Mouse (Mus musculus): ENCODE results near the gene Masp2.

DNA sequence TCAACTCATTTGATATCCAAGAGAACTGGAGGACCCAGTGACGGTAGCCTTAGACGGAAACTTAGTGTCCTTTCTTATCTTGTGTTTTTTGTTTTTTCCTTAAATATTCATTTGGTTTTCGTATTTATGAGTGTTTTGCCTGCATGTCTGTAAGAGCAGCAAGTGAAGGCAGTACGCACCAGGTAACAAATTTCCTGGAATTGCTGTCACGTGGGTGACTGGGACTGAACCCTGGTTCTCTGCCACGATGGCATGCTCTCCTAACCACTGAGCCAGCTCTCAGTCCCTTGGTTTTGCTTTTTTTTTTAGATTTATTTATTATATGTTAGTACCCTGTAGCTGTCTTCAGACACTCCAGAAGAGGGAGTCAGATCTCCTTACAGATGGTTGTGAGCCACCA is 42.6 kb downstream of the Masp2 start:
- no peak for TF ChIP-seq CTCF (IDR thresholded peaks at IDR 0.05; ENCODE audit: low read depth)
- no peak for TF ChIP-seq EP300 (IDR thresholded peaks at IDR 0.05; ENCODE audit: low read depth)
